Mouse (Mus musculus) cortical plate, adult 2 months (tissue): ENCODE results near the gene Lama5.

Experiments
- CTCF ChIP-seq: fragments of 200-500 bp; IDR thresholded peaks from 2 replicates; pipeline ENCODE4 v1.5.1; 2011; ENCODE audit warnings: mild to moderate bottlenecking, control low read depth, low read length; ENCODE audit not compliant: insufficient read depth; ENCODE audit errors: extremely low read depth
- POLR2A ChIP-seq: fragments of 200-500 bp; IDR thresholded peaks from 2 replicates; pipeline ENCODE4 v1.6.1; 2011; ENCODE audit warnings: mild to moderate bottlenecking, low read length, control low read depth; ENCODE audit not compliant: insufficient read depth; ENCODE audit errors: extremely low read depth

DNA sequence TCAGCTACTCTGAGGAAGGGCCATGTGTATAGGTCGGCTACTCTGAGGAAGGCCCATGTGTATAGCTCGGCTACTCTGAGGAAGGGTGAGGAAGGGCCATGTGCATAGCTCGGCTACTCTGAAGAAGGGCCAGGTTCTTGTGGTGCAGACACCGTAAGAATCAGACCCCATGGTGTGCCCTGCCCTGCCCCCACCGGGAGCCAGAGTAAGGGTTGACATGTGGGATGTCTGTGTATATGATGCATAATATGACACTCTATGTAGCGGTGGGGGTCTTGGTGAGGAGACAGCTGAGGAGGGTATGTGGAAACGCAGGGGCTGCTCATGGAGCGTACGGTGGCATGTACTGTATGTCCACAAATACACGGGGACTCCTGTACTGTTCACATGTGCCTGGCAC lies 43.7 kb upstream of the Lama5 start:
- no peak for TF ChIP-seq POLR2A
- no peak for TF ChIP-seq CTCF
